Mouse (Mus musculus): ENCODE results near the gene Sos1. TPM values are rescaled to one million over a fixed set of nuclear protein-coding genes. Genes with fewer than 3 reads are reported as not detected.

The Sos1 gene
- polyA plus RNA-seq, 1 experiment = 16.6 TPM

Other genes with a start within 250 kb of the Sos1 start
- 36.6 and 45.5 TPM in 2 replicates for gene Morn2, start 190.2 kb downstream of the Sos1 start, polyA plus RNA-seq (2012; rRNA removed)
- 28.8 and 31.5 TPM in 2 replicates for gene Dhx57, start 190.0 kb downstream of the Sos1 start, polyA plus RNA-seq (2012; rRNA removed)
- gene Arhgef33, start 173.0 kb downstream of the Sos1 start, polyA plus RNA-seq (2012; rRNA removed) = 2.5 and 5.3 TPM in 2 replicates
- not detected in 2 replicates for gene Gm10190, start 106.9 kb downstream of the Sos1 start, polyA plus RNA-seq (2012; rRNA removed)
- gene Cdkl4, start 97.4 kb upstream of the Sos1 start, polyA plus RNA-seq (2012; rRNA removed) = 7.3 and 8.9 TPM in 2 replicates
- gene Map4k3, start 248.0 kb upstream of the Sos1 start, polyA plus RNA-seq (2012; rRNA removed) = 39.9 and 41.4 TPM in 2 replicates

Data from frontal cortex, adult 2 months (tissue).